Mouse (Mus musculus) heart, adult 11 months (tissue): ENCODE data around the gene Olfr206.
"Not testable (repeated sequence)": the region's sequence is repeated elsewhere in the genome, so short reads cannot be mapped to it uniquely, and the experiment has no call there.

Experiments used
- DNase-seq: peaks from one replicate; pipeline ENCODE4 v3.0.0; 2022

Olfr206 gene

GRCm38 (mm10) chr16:59349146-59349545 lies at the start of gene Olfr206:
TSS of gene Olfr206 (minus strand) at chr16:59349246.
- DNase-seq, result no peak

GRCm38 (mm10) chr16:59393300-59393699 lies 44.3 kb upstream of the Olfr206 start:
- DNase-seq, result no peak

- no peak for DNase-seq
Measured at GRCm38 (mm10) chr16:59363893-59364292, 14.8 kb upstream of the Olfr206 start, which contains the start of gene Olfr209. TSS of gene Olfr209 (minus strand) at chr16:59363993.

GRCm38 (mm10) chr16:59331038-59331437 lies 18.0 kb downstream of the Olfr206 start, which contains the start of gene Olfr205:
TSS of gene Olfr205 (minus strand) at chr16:59331138.
- DNase-seq, result no peak

- not testable (repeated sequence) for DNase-seq
Measured at GRCm38 (mm10) chr16:59323262-59323661, 25.8 kb downstream of the Olfr206 start.

GRCm38 (mm10) chr16:59318148-59318547 lies 30.9 kb downstream of the Olfr206 start, which contains the start of gene Olfr204:
TSS of gene Olfr204 (minus strand) at chr16:59318248.
- DNase-seq, result no peak

GRCm38 (mm10) chr16:59298581-59298980 lies 50.5 kb downstream of the Olfr206 start, which contains the start of gene Olfr203:
TSS of gene Olfr203 (plus strand) at chr16:59298881.
- no peak for DNase-seq
